Mouse (Mus musculus): ENCODE results near the gene Ttc28.

DNA sequence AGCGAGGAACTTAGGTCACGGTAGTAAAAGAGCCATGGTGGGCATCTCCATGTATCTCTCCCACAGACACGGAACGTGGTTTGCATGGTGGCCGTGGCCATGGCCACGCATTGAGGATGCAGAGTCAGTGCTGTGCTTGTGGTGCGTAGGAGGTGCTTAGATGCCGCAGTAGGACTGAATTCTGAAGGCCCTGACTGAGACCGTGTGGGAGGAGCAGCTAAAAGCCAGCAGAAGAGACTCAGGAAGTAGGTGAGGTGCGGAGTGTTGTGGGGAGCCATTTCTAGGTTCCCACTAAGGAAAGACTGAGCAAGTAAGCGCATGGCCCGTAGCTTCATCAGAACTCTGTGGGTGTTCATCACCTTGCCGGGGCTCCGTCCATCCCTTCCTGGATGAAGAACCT lies 271.0 kb downstream of the Ttc28 start:
- TF ChIP-seq GATA1 (IDR thresholded peaks at IDR 0.05; ENCODE audit: low read length) (no peak), TAL1 (IDR thresholded peaks at IDR 0.05; ENCODE audit: low read length) (no peak)

Measured in erythroblast, embryonic 14.5 days (primary cell).